Mouse (Mus musculus): ENCODE data around the gene Gtf3c1. TPM values are rescaled to one million over a fixed set of nuclear protein-coding genes. Genes with fewer than 3 reads are reported as not detected.
"Not testable (repeated sequence)": the region's sequence is repeated elsewhere in the genome, so short reads cannot be mapped to it uniquely, and the experiment has no call there.

Gtf3c1 gene
- total RNA-seq, 2 experiments from 2014 or later = 29.9 to 31.9 TPM

DNA sequence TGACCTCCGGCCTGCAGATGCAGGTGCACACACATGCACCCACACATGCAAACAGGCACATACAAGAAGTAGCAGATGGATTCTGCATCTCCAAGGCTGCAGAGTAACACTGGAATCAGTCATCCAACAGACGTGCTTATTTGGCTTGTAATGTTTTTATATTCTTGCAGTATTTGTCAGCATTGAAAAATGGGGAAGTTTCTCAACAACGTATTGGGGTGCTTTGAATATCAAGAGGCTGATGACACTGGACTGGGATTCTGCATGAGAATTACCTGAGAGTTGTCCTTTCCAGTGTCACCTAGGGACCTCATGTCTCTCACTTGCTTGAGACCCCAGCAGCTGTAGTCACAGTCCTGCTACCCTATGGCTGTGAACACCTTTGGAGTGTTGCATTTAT lies 7.2 kb upstream of the Gtf3c1 start:
- intact Hi-C loops (cut with DNase I; ENCODE audit: low total_unique reads) = no loop called here
- DNase-seq = no peak

DNA sequence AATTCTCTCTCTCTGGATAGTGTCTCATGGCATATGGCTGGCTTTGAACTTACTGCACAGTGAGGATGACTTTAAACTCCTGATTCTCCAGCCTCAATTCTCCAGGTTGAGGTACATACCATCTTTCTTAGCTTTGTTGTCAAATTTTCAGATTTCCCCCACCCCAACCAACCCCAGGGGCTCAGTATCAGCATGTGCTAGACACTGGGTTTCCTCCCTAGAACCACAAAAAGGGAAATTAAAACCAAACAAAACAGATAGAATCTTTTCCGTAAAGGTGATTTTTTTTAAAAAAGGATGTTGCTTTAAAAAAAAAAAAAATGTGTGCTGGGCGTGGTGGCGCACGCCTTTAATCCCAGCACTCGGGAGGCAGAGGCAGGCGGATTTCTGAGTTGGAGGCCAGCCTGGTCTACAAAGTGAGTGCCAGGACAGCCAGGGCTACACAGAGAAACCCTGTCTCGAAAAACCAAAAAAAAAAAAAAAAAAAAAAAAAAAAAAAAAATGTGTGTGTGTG lies 6.0 kb upstream of the Gtf3c1 start:
- DNase-seq; intact Hi-C loops (cut with DNase I; ENCODE audit: low total_unique reads): not testable (repeated sequence)

DNA sequence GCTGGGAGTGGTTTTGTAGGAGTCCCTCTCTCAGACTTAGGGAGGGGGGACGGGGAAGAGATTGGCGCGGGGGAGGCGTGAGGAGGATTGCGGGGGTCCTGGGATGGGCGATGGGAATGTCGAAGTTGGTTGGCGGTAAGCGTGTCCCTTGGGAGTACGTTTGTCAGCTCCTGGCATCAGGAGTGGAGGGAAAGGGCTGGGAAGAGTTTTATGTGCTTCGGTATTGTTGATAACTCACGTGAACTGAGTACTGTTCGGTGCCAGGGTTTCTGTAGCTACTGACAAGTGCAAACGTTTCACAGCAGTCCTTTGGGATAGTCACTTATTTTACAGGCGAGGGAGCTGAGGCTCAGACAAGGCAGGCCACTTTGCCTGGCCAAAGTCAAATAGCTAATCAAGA lies 520 bp upstream of the Gtf3c1 start:
- no peak for DNase-seq

DNA sequence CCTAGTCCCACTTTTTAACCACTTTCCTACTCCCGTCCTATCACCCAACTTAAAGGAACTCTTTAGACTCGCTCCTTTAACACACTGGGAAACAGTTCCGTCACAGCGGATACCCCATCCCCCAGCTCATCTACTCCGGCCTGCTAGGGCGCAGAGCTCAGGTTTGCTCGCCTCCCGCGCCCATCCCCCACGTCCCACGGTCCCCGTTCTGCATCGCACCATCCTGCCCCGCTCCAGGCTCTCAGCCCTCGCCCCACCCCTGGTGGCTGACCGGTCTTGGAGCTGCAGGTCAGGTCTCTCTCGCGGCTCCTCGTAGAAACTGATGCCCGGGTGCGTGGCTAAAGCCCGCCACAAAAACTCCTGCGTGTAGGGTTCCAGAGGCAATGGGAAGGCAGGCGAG lies 394 bp downstream of the Gtf3c1 start:
- intact Hi-C loops (cut with DNase I; ENCODE audit: low total_unique reads) = no loop called here

More for the DNA sequence above, 520 bp upstream of the Gtf3c1 start:
- intact Hi-C loops (cut with DNase I; ENCODE audit: low total_unique reads) = no loop called here

DNA sequence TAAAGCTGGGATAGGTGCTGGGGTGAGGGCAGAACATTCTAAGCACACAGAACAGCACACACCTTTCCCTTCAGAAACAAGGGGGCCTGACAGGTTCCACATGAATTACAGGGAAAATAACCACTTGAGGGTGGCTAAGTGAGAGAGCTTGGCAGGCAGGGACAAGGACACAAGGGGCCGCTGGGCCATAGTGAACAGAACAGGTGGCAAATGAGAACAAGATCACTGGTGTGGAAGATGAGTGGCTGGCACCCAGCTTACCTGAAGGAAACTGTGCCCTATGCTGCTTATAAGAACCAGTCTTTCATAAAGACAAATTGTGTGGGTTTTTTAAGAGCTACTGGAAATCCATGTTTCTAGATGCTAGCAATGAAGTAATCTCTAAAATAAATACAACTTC lies 4.8 kb downstream of the Gtf3c1 start:
- DNase-seq = no peak
- intact Hi-C loops (cut with DNase I; ENCODE audit: low total_unique reads) = no loop called here

More for the DNA sequence above, 394 bp downstream of the Gtf3c1 start:
- DNase-seq = peak; percentile 74

DNA sequence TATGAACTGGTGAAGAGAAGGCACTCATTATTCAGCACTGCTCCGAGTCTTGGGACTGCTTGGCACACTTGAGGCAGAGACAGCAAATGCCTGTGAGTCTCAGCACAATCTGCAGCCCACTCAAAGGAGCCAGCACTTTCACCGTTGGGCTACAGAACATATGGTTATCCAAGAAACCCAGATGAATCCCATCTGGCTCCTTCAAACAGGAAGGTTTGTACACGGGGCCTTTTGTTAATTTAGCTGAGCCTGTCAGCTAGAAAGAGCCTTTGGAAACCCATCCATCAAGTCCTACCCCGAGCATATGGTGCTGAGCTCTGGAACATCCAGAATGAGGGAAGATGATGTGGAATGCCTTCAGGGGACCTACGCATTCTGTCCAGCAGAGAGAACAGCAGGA lies 13.5 kb downstream of the Gtf3c1 start:
- no peak for DNase-seq
- intact Hi-C loops (cut with DNase I; ENCODE audit: low total_unique reads) = no loop called here

DNA sequence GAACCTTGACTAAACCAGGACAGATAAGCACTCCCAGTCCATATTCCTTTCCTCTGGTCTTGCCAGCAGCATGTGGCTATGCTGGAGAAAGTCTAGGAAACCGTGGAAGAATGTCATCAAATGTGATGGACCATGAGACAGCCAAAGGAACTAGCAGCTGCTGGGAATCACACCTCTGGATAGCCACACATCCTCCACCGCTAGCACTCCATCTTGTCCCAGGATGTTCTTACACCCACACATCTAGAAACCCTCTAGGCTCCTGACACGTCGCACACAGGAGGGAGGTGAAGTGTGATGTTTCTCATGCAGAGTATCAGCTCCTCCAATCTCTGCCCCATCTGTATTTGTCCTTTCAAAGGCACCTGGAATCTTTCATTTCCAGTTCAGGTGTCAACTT lies 17.1 kb downstream of the Gtf3c1 start:
- intact Hi-C loops (cut with DNase I; ENCODE audit: low total_unique reads) = no loop called here
- no peak for DNase-seq

DNA sequence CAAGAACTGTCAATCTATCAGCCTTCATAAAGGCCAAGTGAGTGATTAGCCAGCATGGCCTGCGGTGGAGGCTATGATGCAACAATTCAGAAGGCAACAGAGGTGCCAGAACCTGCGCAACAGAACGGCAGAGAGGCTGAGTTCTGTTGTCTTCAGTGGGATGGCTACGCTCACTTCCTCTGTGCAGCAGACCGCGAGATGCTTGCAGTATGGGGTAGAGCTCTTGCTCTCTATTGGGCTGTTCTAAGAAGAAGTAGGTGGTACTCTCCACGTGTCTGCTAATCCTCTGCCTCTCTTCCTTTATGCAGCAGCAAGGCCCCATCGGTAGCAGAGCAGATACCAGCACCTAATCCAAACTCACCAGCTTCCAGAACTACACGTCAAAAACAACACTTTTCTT lies 27.6 kb downstream of the Gtf3c1 start:
- no peak for DNase-seq
- intact Hi-C loops (cut with DNase I; ENCODE audit: low total_unique reads) = loop anchor here (10.0 kb wide), 1 partner anchor 405 kb away; the partner anchor contains the start of gene Gsg1l

DNA sequence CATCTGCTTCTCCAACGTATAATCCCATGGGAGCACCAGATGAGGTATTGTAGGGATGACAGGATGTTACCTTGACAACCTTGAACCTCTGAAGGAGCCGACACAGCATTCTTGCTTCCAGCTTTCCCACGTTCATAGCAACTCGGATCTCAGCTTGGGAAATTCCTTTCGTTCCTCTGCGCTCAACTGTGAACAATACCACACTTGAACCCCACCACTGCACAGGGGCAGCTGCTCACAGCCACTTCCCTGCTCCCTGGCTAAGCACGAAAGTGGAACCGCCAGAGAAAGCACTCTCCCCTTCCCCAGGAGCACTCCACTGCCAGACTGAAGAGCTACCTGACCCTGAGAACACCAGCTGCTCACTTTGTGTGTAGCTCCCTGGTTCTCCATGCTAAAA lies 28.8 kb downstream of the Gtf3c1 start:
- DNase-seq = no peak
- intact Hi-C loops (cut with DNase I; ENCODE audit: low total_unique reads) = loop anchor here (10.0 kb wide), 1 partner anchor 406 kb away; the partner anchor contains the start of gene Gsg1l

DNA sequence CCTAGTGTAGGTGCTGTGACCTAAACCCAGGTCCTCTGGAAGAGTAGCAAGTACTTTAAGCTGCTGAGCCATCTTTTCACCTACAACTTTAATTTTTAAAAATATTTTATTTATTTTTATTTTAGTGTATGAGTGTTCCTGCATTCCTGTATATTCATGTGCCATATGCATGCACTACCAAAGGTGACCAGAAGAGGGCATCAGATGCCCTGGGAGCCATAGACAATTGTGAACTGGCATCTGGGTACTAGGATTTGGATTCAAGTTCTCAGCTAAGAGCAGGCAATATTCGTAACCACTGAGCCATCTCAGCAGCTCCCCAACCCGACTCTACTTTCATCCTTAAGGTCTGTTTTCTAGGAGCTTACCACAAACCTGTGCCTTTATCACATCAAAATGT lies 32.7 kb downstream of the Gtf3c1 start:
- intact Hi-C loops (cut with DNase I; ENCODE audit: low total_unique reads) = loop anchor here (10.0 kb wide), 1 partner anchor 410 kb away; the partner anchor contains the start of gene Gsg1l
- DNase-seq = no peak

DNA sequence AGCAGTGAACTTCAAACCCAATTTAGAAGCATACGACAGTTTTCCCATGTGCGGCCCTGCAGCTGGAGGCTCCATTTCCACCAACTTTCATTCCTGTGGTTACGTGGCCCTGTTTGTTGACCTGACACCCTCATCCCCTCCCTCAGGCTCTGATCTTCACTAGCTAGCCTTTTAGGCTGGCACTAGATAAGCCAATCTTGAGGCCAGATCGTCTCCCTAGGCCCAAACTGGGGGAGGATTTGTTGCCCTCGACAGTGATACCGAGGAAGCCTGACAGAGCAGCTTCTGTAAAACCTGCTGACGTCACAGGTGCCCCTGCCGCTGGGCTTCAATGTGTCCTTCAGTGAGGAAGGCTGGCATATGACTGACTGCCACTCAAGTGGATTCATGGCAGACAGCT lies 36.2 kb downstream of the Gtf3c1 start:
- intact Hi-C loops (cut with DNase I; ENCODE audit: low total_unique reads) = loop anchor here (10.0 kb wide), 1 partner anchor 413 kb away; the partner anchor contains the start of gene Gsg1l

DNA sequence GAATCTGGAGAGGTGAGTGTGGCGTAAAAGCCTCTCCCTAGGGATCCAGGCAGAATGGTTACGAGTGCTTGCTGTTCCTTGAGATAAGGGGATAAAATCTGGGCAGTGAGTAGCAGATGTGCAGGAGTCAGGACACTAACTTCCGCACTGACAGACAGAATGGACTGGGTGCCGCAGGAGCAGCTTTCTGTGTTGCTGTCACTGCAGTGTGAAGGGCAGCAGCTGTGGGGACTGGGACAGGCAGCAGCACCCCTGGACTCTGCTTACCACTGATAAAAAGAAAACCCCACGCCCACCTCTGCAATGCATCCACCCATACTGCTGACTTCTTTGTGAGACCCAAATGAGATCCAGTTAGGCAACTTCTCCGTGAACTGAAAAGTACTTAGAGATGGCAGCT lies 36.7 kb downstream of the Gtf3c1 start:
- intact Hi-C loops (cut with DNase I; ENCODE audit: low total_unique reads) = loop anchor here (10.0 kb wide), 1 partner anchor 414 kb away; the partner anchor contains the start of gene Gsg1l
- no peak for DNase-seq

More for the DNA sequence above, 36.2 kb downstream of the Gtf3c1 start:
- no peak for DNase-seq

DNA sequence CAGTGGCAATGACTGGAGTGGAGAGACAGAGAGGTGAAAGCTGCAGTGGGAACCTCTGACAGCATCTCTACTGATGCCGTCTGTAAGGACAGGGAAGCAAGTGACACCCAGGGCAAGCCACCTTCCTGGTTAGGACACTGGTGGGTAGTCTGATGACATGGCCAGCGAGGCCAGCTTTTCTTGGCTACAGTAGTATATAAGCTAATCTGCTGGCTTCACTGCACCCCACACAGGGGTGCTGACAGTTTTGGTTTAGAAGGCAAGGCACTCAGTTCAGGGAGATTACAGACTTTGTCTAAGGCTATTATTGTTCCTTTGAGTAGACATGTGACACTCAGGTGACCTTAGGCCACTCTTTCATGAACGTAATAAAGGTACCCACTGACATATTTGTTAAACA lies 43.9 kb downstream of the Gtf3c1 start:
- intact Hi-C loops (cut with DNase I; ENCODE audit: low total_unique reads) = no loop called here

DNA sequence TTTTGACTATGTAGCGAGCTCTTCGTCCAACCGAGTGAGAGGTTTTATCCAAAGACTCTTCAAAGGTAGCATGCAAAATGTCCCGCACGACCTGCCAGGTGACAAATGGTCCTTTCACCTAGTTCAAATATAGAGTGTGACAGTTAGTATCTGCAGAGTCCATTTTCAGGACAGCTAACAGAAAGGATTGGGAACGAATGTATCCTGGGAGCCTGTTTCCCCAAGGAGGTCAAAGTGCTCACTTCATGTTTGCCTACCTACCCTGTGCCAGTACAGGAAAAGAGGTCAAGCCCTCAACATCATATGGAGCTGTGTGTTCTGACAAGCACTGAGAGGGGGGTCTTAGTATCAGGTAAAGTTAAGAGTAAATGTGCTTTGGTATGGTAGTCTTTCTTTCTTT lies 50.1 kb downstream of the Gtf3c1 start:
- intact Hi-C loops (cut with DNase I; ENCODE audit: low total_unique reads) = no loop called here
- DNase-seq = no peak

More for the DNA sequence above, 43.9 kb downstream of the Gtf3c1 start:
- no peak for DNase-seq

DNA sequence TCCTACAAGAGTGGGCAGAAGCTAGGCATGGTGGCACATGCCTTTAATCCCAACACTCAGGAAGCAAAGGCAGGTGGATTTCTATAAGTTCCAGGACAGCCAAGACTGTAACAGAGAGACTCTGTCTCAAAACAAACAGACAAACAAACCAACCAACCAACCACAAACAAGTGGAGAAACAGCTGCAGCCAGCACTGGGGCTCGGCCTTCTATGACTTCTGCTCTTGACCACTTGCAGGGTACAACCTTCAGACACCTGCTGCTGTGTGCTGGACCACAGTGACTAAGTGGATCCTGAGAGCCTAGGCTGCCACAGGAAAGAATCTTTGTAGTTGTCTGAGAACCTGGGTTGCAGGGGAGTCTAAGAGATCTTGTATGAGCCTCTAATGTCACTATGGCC lies 58.6 kb downstream of the Gtf3c1 start:
- DNase-seq = no peak
- intact Hi-C loops (cut with DNase I; ENCODE audit: low total_unique reads) = no loop called here

DNA sequence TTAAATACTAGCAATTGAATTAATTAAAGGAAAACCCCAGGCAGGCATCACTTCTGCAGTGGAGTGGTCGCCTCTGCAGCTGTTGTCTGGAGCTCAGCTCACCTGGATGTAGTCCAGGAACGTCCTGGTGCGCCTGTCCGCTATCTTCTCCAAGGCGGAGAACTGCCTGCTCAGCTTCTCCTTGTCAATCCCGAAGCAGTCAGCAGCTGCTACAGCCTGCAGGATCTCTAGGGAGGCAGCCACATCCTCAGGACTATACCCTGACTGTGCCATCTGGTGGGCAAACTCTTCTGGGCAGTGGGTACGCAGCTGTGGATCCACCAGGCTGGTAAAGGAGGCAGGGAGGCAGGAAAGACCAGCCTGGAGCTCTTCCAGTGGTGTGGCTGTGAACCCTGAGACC lies 62.2 kb downstream of the Gtf3c1 start:
- intact Hi-C loops (cut with DNase I; ENCODE audit: low total_unique reads) = no loop called here
- no peak for DNase-seq

DNA sequence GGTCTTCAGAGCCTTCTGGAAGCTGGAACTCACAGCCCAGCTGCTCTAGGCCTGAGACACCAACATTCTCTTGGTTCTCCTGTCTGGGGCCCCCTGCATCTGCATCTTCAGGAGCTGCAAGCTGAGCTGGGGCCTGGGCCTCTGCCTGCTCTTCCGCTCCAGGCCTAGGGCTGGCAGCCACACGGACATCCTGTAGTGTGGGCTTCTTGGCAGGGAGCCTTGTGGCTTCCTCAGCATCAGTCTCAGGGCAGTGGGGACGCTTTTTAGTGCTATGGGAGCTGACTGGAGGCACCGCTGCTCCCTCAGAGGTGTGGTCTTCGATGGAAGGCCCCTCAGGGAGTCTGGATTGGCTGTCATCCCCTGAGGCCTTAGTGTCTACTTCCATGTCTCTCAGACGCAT lies 63.7 kb downstream of the Gtf3c1 start:
- DNase-seq = no peak
- intact Hi-C loops (cut with DNase I; ENCODE audit: low total_unique reads) = no loop called here

DNA sequence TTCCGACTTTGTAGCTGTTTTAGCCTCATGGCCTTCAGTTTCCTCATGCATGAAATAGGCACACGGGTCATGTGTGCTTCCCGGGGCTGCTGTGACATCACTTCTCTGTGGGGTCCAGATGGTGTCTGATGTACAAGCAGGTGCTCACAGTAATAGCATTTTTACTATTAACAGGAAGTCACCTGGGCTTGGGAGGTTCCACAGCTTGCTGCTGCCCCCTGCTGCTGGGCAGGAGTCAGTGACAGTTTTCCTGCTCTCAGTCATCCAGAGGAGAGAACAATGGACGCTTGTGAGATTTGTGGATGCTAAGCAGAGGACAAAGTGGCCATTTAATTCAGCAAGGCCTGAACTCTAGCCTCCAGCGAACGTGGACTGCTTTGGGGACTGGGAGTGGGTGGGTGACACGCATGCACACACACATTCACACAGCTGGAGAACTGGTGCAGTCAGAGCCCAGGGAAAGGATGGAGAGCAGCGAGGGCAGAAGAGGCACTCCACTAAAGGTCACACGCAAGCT lies 68.7 kb downstream of the Gtf3c1 start:
- DNase-seq = peak; percentile 38
- intact Hi-C loops (cut with DNase I; ENCODE audit: low total_unique reads) = no loop called here

DNA sequence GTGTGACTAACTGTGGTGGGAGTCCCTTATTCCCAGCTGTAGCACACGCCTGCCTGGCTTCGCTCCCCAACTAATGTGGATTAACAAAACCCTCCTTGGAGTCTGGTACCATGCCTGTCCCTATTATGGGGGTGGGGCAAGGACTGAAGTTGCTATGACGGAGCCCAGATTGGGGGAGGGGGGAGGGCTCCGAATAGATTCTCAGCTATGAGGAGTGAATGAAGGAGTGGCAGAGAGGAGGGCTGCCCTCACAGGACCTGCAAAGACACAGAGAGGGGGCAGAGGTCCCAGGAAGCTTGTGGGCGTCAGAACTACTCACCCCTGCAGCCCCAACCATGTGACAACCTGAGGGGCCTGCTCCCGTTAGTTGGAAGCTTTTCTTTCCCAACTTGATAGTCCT lies 69.2 kb downstream of the Gtf3c1 start:
- intact Hi-C loops (cut with DNase I; ENCODE audit: low total_unique reads) = no loop called here
- no peak for DNase-seq

DNA sequence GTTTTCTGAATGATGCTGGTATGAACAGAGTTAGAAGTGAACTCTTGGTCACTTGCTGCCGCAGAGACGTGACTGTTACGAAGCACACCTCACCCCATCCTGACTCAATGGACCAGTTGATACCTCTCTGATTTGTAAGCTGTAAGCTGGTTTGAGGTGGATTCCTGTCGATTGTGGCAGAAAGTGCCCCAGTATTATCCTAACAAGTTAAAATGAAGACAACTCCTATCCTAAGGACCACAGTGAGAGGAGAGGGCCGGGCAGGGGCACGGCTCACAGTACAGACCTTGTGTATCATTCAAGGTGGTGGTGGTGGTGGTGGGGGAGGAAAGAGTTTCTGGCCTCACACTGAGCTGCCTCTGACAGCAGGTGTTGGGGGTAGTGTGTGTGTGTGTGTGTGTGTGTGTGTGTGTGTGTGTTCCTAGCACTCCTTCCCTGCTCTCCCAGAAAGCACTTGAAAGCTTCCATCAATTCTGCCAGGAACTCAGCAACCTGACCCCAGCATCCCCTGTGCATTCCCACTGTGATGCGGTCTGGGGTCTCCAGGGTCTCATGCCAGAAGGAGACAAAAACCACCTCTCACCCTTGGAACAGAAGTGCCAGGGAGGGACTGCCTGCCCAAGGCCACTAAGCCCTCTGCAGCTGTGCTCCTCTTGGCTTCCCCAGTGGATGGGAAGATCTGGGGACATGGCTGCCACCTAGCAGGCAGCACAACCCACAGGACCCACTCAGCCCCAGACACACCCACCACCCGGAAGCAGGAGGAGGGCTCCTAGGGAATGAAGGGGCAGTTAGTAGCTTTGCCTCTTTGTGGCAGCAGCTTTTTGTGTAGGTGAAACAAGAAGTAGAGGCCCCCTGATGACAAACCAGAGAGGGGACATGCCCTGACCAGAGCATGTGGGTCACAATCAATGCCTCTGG lies 70.1 kb downstream of the Gtf3c1 start:
- no peak for DNase-seq
- intact Hi-C loops (cut with DNase I; ENCODE audit: low total_unique reads) = no loop called here

DNA sequence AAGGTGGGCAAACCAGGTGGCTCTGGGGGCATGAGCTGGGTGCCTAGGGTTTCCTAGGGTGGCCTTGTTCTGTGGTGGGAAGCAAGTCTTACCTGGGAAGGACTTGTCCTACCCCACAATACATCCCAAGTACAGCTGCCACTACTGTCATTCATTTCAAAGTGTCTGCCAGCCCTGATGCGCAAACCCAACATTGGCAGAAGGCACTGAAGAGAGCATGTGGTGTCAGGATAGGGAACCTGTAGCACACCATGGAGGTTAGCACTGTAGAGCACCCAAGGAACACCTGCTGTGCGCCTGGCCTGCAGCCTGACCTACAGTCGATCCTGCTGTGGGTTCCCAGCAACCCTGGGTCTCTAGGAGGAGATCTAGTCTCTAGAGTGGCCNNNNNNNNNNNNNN lies 76.6 kb downstream of the Gtf3c1 start:
- DNase-seq = no peak
- intact Hi-C loops (cut with DNase I; ENCODE audit: low total_unique reads) = no loop called here

Measured in gastrocnemius, postnatal 14 days (tissue).